Mouse (Mus musculus) olfactory bulb, adult 2 months (tissue): ENCODE data around the gene Agfg1. TPM values are rescaled to one million over a fixed set of nuclear protein-coding genes. Genes with fewer than 3 reads are reported as not detected.

Experiments used
- H3K27ac ChIP-seq: fragments of 200-500 bp; 2 replicates; pipeline ENCODE4 v1.5.1; 2012; ENCODE audit warnings: low read depth, low read length; ENCODE audit not compliant: insufficient read depth
- H3K4me1 ChIP-seq: fragments of 200-500 bp; 2 replicates; pipeline ENCODE4 v1.6.1; 2012; ENCODE audit warnings: low read length; ENCODE audit not compliant: control insufficient read depth, insufficient read depth
- H3K4me3 ChIP-seq: fragments of 200-500 bp; 2 replicates; pipeline ENCODE4 v1.5.1; 2012; ENCODE audit warnings: mild to moderate bottlenecking, low read depth, low read length, moderate library complexity; ENCODE audit not compliant: insufficient read depth
- CTCF ChIP-seq: fragments of 200-500 bp; IDR thresholded peaks from 2 replicates; pipeline ENCODE4 v1.5.1; 2012; ENCODE audit warnings: low read depth, mild to moderate bottlenecking, low read length, moderate library complexity; ENCODE audit not compliant: insufficient read depth
- POLR2A ChIP-seq: fragments of 200-500 bp; IDR thresholded peaks from 2 replicates; pipeline ENCODE4 v1.6.1; 2012; ENCODE audit warnings: mild to moderate bottlenecking, low read depth, low read length, moderate library complexity; ENCODE audit not compliant: insufficient read depth
- WGBS: fragments of 180-500 bp; shearing (Covaris S2); methylation state at CpG from one replicate; pipeline ENCODE4 v1.1.7; 2018; 5-methylcytosine and 5-hydroxymethylcytosine counted together
- polyA plus RNA-seq: library from polyadenylated mRNA; stranded (reverse); fragments of >200 nt; gene quantifications from 2 replicates; pipeline ENCODE4 v1.2.4, GENCODE M21; 2012; ENCODE audit warnings: low replicate concordance; ENCODE audit not compliant: missing spikeins, insufficient read depth, insufficient read length

Agfg1 gene
- polyA plus RNA-seq, 1 experiment = 256 TPM

- no peak overlapping the region for H3K27ac ChIP-seq
- 76% methylated on average over 15 of the region's 15 CpGs for WGBS
- TF ChIP-seq POLR2A = no peak
- TF ChIP-seq CTCF = no peak
- H3K4me1 ChIP-seq = no peaks in the 10 kb centered on the region
- H3K4me3 ChIP-seq = no peak overlapping the region
Measured at GRCm38 (mm10) chr1:82820179-82820578, 19.1 kb upstream of the Agfg1 start.

- no peaks in the 10 kb centered on the region for H3K4me1 ChIP-seq
- 90% methylated on average over 3 of the region's 3 CpGs for WGBS
- no peak overlapping the region for H3K27ac ChIP-seq
- no peak overlapping the region for H3K4me3 ChIP-seq
- TF ChIP-seq CTCF (no peak), POLR2A (no peak)
Measured at GRCm38 (mm10) chr1:82820626-82821186, 18.6 kb upstream of the Agfg1 start.

- WGBS = 92% methylated on average over 3 of the region's 3 CpGs
- TF ChIP-seq POLR2A = no peak
- no peak for TF ChIP-seq CTCF
- H3K4me1 ChIP-seq = no peaks in the 10 kb centered on the region
- H3K27ac ChIP-seq = no peak overlapping the region
- no peak overlapping the region for H3K4me3 ChIP-seq
Measured at GRCm38 (mm10) chr1:82821846-82822245, 17.4 kb upstream of the Agfg1 start.

- Histone ChIP-seq H3K27ac (no peak overlapping the region), H3K4me1 (no peaks in the 10 kb centered on the region), H3K4me3 (no peak overlapping the region)
- TF ChIP-seq CTCF = no peak
- TF ChIP-seq POLR2A = no peak
- WGBS = 86% methylated on average over 6 of the region's 6 CpGs
Measured at GRCm38 (mm10) chr1:82824147-82824546, 15.1 kb upstream of the Agfg1 start.

GRCm38 (mm10) chr1:82825256-82825655 is 14.0 kb upstream of the Agfg1 start:
- TF ChIP-seq CTCF (no peak), POLR2A (no peak)
- Histone ChIP-seq H3K27ac (no peak overlapping the region), H3K4me1 (no peaks in the 10 kb centered on the region), H3K4me3 (no peak overlapping the region)
- WGBS = 94% methylated on average over 2 of the region's 2 CpGs

- H3K4me3 ChIP-seq = no peak overlapping the region
- WGBS = 92% methylated on average over 7 of the region's 7 CpGs
- no peak for TF ChIP-seq CTCF
- TF ChIP-seq POLR2A = no peak
- no peak overlapping the region for H3K27ac ChIP-seq
- H3K4me1 ChIP-seq = no peaks in the 10 kb centered on the region
Measured at GRCm38 (mm10) chr1:82825783-82826182, 13.5 kb upstream of the Agfg1 start.

GRCm38 (mm10) chr1:82826911-82827310 is 12.4 kb upstream of the Agfg1 start:
- H3K27ac ChIP-seq = no peak overlapping the region
- TF ChIP-seq POLR2A = no peak
- no peak for TF ChIP-seq CTCF
- H3K4me1 ChIP-seq = no peaks in the 10 kb centered on the region; the same call in none of the 2 replicates
- WGBS = 75% methylated on average over 5 of the region's 5 CpGs
- no peak overlapping the region for H3K4me3 ChIP-seq

GRCm38 (mm10) chr1:82830771-82831170 is 8.5 kb upstream of the Agfg1 start:
- Histone ChIP-seq H3K4me1 (peaks cover 7% of the 10 kb centered on the region), H3K27ac (no peak overlapping the region), H3K4me3 (no peak overlapping the region)
- TF ChIP-seq POLR2A (no peak), CTCF (no peak)
- WGBS = 93% methylated on average over 1 of the region's 1 CpGs

GRCm38 (mm10) chr1:82831547-82832240 is 7.6 kb upstream of the Agfg1 start:
- H3K4me1 ChIP-seq = peaks cover 10% of the 10 kb centered on the region
- no peak for TF ChIP-seq CTCF
- TF ChIP-seq POLR2A = no peak
- H3K4me3 ChIP-seq = no peak overlapping the region
- no peak overlapping the region for H3K27ac ChIP-seq
- WGBS = 52% methylated on average over 9 of the region's 9 CpGs
